Mouse (Mus musculus) kidney, postnatal 25 days (tissue): Measurements from ENCODE around the gene Arhgap15.
"Not testable (repeated sequence)": the region's sequence is repeated elsewhere in the genome, so short reads cannot be mapped to it uniquely, and the experiment has no call there.

ENCODE experiments used
- DNase-seq, 2 experiments: peaks; one replicate each; pipeline ENCODE4 v3.0.0; 2021; ENCODE audit warnings: mixed read lengths in 2 of 2

Gene Arhgap15

GRCm38 (mm10) chr2:43748287-43748983 is at the start of gene Arhgap15:
Gene Arhgap15 (plus strand): TSS chr2:43748824.
- no peak for DNase-seq

- DNase-seq, result no peak
These were observed 35.9 kb upstream of the Arhgap15 start for GRCm38 (mm10) chr2:43712611-43713138.

GRCm38 (mm10) chr2:43722446-43723103 is 26.0 kb upstream of the Arhgap15 start:
- DNase-seq, result peak; percentile 59 to 68

GRCm38 (mm10) chr2:43723104-43723541 is 25.5 kb upstream of the Arhgap15 start:
- no peak for DNase-seq

- no peak for DNase-seq
These were observed 21.4 kb upstream of the Arhgap15 start for GRCm38 (mm10) chr2:43727181-43727580.

- no peak for DNase-seq
These were observed 20.9 kb upstream of the Arhgap15 start for GRCm38 (mm10) chr2:43727693-43728092.

GRCm38 (mm10) chr2:43728831-43729230 is 19.8 kb upstream of the Arhgap15 start:
- no peak for DNase-seq

- no peak for DNase-seq
These were observed 16.2 kb upstream of the Arhgap15 start for GRCm38 (mm10) chr2:43732396-43732795.

- DNase-seq, result not testable (repeated sequence)
These were observed 13.6 kb upstream of the Arhgap15 start for GRCm38 (mm10) chr2:43735071-43735470.

GRCm38 (mm10) chr2:43737546-43737945 is 11.1 kb upstream of the Arhgap15 start:
- no peak for DNase-seq

GRCm38 (mm10) chr2:43738562-43739112 is 10.0 kb upstream of the Arhgap15 start:
- no peak for DNase-seq

- no peak for DNase-seq
These were observed 9.3 kb upstream of the Arhgap15 start for GRCm38 (mm10) chr2:43739190-43739818.

GRCm38 (mm10) chr2:43749321-43749720 is 697 bp downstream of the Arhgap15 start:
- no peak for DNase-seq

GRCm38 (mm10) chr2:43755899-43756298 is 7.3 kb downstream of the Arhgap15 start:
- no peak for DNase-seq

GRCm38 (mm10) chr2:43756626-43757025 is 8.0 kb downstream of the Arhgap15 start:
- DNase-seq, result no peak

GRCm38 (mm10) chr2:43761735-43762134 is 13.1 kb downstream of the Arhgap15 start:
- DNase-seq, result no peak

GRCm38 (mm10) chr2:43763279-43763678 is 14.7 kb downstream of the Arhgap15 start:
- DNase-seq, result no peak

- no peak for DNase-seq
These were observed 15.8 kb downstream of the Arhgap15 start for GRCm38 (mm10) chr2:43764456-43764855.

- DNase-seq, result no peak
These were observed 17.6 kb downstream of the Arhgap15 start for GRCm38 (mm10) chr2:43766200-43766599.

- no peak for DNase-seq
These were observed 21.4 kb downstream of the Arhgap15 start for GRCm38 (mm10) chr2:43769850-43770570.

- no peak for DNase-seq
These were observed 24.0 kb downstream of the Arhgap15 start for GRCm38 (mm10) chr2:43772640-43773039.

- no peak for DNase-seq
These were observed 33.5 kb downstream of the Arhgap15 start for GRCm38 (mm10) chr2:43782157-43782556.
